Mouse (Mus musculus): ENCODE measurements around the gene Pcnt. TPM values are rescaled to one million over a fixed set of nuclear protein-coding genes. Genes with fewer than 3 reads are reported as not detected.

The Pcnt gene
- polyA plus RNA-seq, 1 experiment from 2014 or later = 5.5 TPM

GRCm38 (mm10) chr10:76462721-76463120 lies 20.1 kb upstream of the Pcnt start:
- Histone ChIP-seq H3K9ac (ENCODE audit: low read depth, low read length) (no peak overlapping the region), H3K36me3 (ENCODE audit: control insufficient read depth, insufficient read depth, low read length) (peaks cover 2% of the 10 kb centered on the region; the same call in 1 of the 2 replicates), H3K27me3 (replicated peaks; ENCODE audit: control insufficient read depth, insufficient read depth, low read length) (no peaks in the 10 kb centered on the region), H3K27ac (ENCODE audit: low read depth, low read length) (no peak overlapping the region), H3K9me3 (ENCODE audit: control insufficient read depth, low read length) (peaks cover 7% of the 10 kb centered on the region; the same call in 1 of the 2 replicates), H3K4me3 (ENCODE audit: low read length) (no peak overlapping the region), H3K4me1 (ENCODE audit: control insufficient read depth, insufficient read depth, low read depth, low read length) (0 out of 2 replicates have a peak, but pooled peaks cover under 1% of the 10 kb centered on the region), H3K4me2 (ENCODE audit: low read length) (no peak overlapping the region)
- ATAC-seq = no peak
- 88% methylated on average over 6 of the region's 6 CpGs for WGBS

GRCm38 (mm10) chr10:76462312-76462711 lies 19.7 kb upstream of the Pcnt start:
- ATAC-seq = no peak
- Histone ChIP-seq H3K4me2 (ENCODE audit: low read length) (no peak overlapping the region), H3K27ac (ENCODE audit: low read depth, low read length) (no peak overlapping the region), H3K4me3 (ENCODE audit: low read length) (no peak overlapping the region), H3K27me3 (replicated peaks; ENCODE audit: control insufficient read depth, insufficient read depth, low read length) (no peaks in the 10 kb centered on the region), H3K36me3 (ENCODE audit: control insufficient read depth, insufficient read depth, low read length) (peaks cover 2% of the 10 kb centered on the region; the same call in 1 of the 2 replicates), H3K9ac (ENCODE audit: low read depth, low read length) (no peak overlapping the region), H3K9me3 (ENCODE audit: control insufficient read depth, low read length) (peaks cover 7% of the 10 kb centered on the region; the same call in 1 of the 2 replicates), H3K4me1 (ENCODE audit: control insufficient read depth, insufficient read depth, low read depth, low read length) (no peaks in the 10 kb centered on the region)
- 90% methylated on average over 7 of the region's 7 CpGs for WGBS

GRCm38 (mm10) chr10:76461255-76461654 lies 18.7 kb upstream of the Pcnt start:
- peaks cover 2% of the 10 kb centered on the region; the same call in 1 of the 2 replicates for H3K36me3 ChIP-seq (ENCODE audit: control insufficient read depth, insufficient read depth, low read length)
- H3K9ac ChIP-seq (ENCODE audit: low read depth, low read length) = no peak overlapping the region
- H3K4me3 ChIP-seq (ENCODE audit: low read length) = no peak overlapping the region
- no peak overlapping the region for H3K4me2 ChIP-seq (ENCODE audit: low read length)
- H3K27me3 ChIP-seq (replicated peaks; ENCODE audit: control insufficient read depth, insufficient read depth, low read length) = no peaks in the 10 kb centered on the region
- no peak for ATAC-seq
- H3K4me1 ChIP-seq (ENCODE audit: control insufficient read depth, insufficient read depth, low read depth, low read length) = no peaks in the 10 kb centered on the region
- WGBS = 90% methylated on average over 1 of the region's 1 CpGs
- H3K9me3 ChIP-seq (ENCODE audit: control insufficient read depth, low read length) = peaks cover 7% of the 10 kb centered on the region; the same call in 1 of the 2 replicates
- no peak overlapping the region for H3K27ac ChIP-seq (ENCODE audit: low read depth, low read length)

GRCm38 (mm10) chr10:76455289-76455688 lies 12.7 kb upstream of the Pcnt start:
- no peak overlapping the region for H3K4me3 ChIP-seq (ENCODE audit: low read length)
- H3K4me1 ChIP-seq (ENCODE audit: control insufficient read depth, insufficient read depth, low read depth, low read length) = no peaks in the 10 kb centered on the region
- 67% methylated on average over 5 of the region's 5 CpGs for WGBS
- H3K36me3 ChIP-seq (ENCODE audit: control insufficient read depth, insufficient read depth, low read length) = no peaks in the 10 kb centered on the region
- peaks cover 7% of the 10 kb centered on the region; the same call in 1 of the 2 replicates for H3K9me3 ChIP-seq (ENCODE audit: control insufficient read depth, low read length)
- no peak overlapping the region for H3K4me2 ChIP-seq (ENCODE audit: low read length)
- H3K27ac ChIP-seq (ENCODE audit: low read depth, low read length) = no peak overlapping the region
- no peak overlapping the region for H3K9ac ChIP-seq (ENCODE audit: low read depth, low read length)
- no peaks in the 10 kb centered on the region for H3K27me3 ChIP-seq (replicated peaks; ENCODE audit: control insufficient read depth, insufficient read depth, low read length)
- ATAC-seq = no peak

GRCm38 (mm10) chr10:76448851-76449250 lies 6.3 kb upstream of the Pcnt start, which contains the start of gene 2610028H24Rik:
TSS of gene 2610028H24Rik (plus strand) at chr10:76449081.
- H3K27me3 ChIP-seq (replicated peaks; ENCODE audit: control insufficient read depth, insufficient read depth, low read length) = no peaks in the 10 kb centered on the region; the same call in 1 of the 2 replicates
- 64% methylated on average over 5 of the region's 5 CpGs for WGBS

GRCm38 (mm10) chr10:76447406-76448229 lies 5.0 kb upstream of the Pcnt start:
- H3K9me3 ChIP-seq (ENCODE audit: control insufficient read depth, low read length) = no peaks in the 10 kb centered on the region
- 82% methylated on average over 15 of the region's 15 CpGs for WGBS
- no peaks in the 10 kb centered on the region; the same call in 1 of the 2 replicates for H3K27me3 ChIP-seq (replicated peaks; ENCODE audit: control insufficient read depth, insufficient read depth, low read length)
- H3K9ac ChIP-seq (ENCODE audit: low read depth, low read length) = no peak overlapping the region
- no peaks in the 10 kb centered on the region for H3K36me3 ChIP-seq (ENCODE audit: control insufficient read depth, insufficient read depth, low read length)
- peaks cover 8% of the 10 kb centered on the region for H3K4me1 ChIP-seq (ENCODE audit: control insufficient read depth, insufficient read depth, low read depth, low read length)
- no peak overlapping the region for H3K27ac ChIP-seq (ENCODE audit: low read depth, low read length)
- H3K4me2 ChIP-seq (ENCODE audit: low read length) = no peak overlapping the region
- no peak overlapping the region for H3K4me3 ChIP-seq (ENCODE audit: low read length)
- no peak for ATAC-seq

More at GRCm38 (mm10) chr10:76448851-76449250, 6.3 kb upstream of the Pcnt start, which contains the start of gene 2610028H24Rik:
- Histone ChIP-seq H3K9ac (ENCODE audit: low read depth, low read length) (no peak within 1 kb of the TSS), H3K4me3 (ENCODE audit: low read length) (no peak within 1 kb of the TSS), H3K36me3 (ENCODE audit: control insufficient read depth, insufficient read depth, low read length) (no peaks in the 10 kb centered on the region), H3K9me3 (ENCODE audit: control insufficient read depth, low read length) (no peaks in the 10 kb centered on the region), H3K4me2 (ENCODE audit: low read length) (no peak within 1 kb of the TSS), H3K4me1 (ENCODE audit: control insufficient read depth, insufficient read depth, low read depth, low read length) (no peaks in the 10 kb centered on the region), H3K27ac (ENCODE audit: low read depth, low read length) (no peak within 1 kb of the TSS)
- no peak for ATAC-seq

GRCm38 (mm10) chr10:76445996-76446681 lies 3.6 kb upstream of the Pcnt start:
- Histone ChIP-seq H3K9ac (ENCODE audit: low read depth, low read length) (no peak overlapping the region), H3K4me1 (ENCODE audit: control insufficient read depth, insufficient read depth, low read depth, low read length) (peaks cover 13% of the 10 kb centered on the region), H3K27me3 (replicated peaks; ENCODE audit: control insufficient read depth, insufficient read depth, low read length) (no peaks in the 10 kb centered on the region; the same call in 1 of the 2 replicates), H3K4me2 (ENCODE audit: low read length) (no peak overlapping the region), H3K4me3 (ENCODE audit: low read length) (no peak overlapping the region), H3K36me3 (ENCODE audit: control insufficient read depth, insufficient read depth, low read length) (no peaks in the 10 kb centered on the region), H3K27ac (ENCODE audit: low read depth, low read length) (no peak overlapping the region), H3K9me3 (ENCODE audit: control insufficient read depth, low read length) (no peaks in the 10 kb centered on the region)
- no peak for ATAC-seq
- WGBS = 84% methylated on average over 4 of the region's 4 CpGs

GRCm38 (mm10) chr10:76440281-76440680 lies 2.3 kb downstream of the Pcnt start, which contains the start of gene AC141477.1:
TSS of gene AC141477.1 (minus strand) at chr10:76440444.
- Histone ChIP-seq H3K4me2 (ENCODE audit: low read length) (no peak within 1 kb of the TSS), H3K27ac (ENCODE audit: low read depth, low read length) (no peak within 1 kb of the TSS), H3K9ac (ENCODE audit: low read depth, low read length) (no peak within 1 kb of the TSS), H3K4me3 (ENCODE audit: low read length) (no peak within 1 kb of the TSS), H3K27me3 (replicated peaks; ENCODE audit: control insufficient read depth, insufficient read depth, low read length) (no peaks in the 10 kb centered on the region), H3K36me3 (ENCODE audit: control insufficient read depth, insufficient read depth, low read length) (peaks cover 17% of the 10 kb centered on the region), H3K9me3 (ENCODE audit: control insufficient read depth, low read length) (no peaks in the 10 kb centered on the region), H3K4me1 (ENCODE audit: control insufficient read depth, insufficient read depth, low read depth, low read length) (peaks cover 13% of the 10 kb centered on the region)
- ATAC-seq = no peak
- 95% methylated on average over 17 of the region's 17 CpGs for WGBS
